Mouse (Mus musculus): ENCODE results near the gene Tubgcp2.

- TF ChIP-seq EP300 (IDR thresholded peaks at IDR 0.05; ENCODE audit: low read depth) (no peak), CTCF (IDR thresholded peaks at IDR 0.05; ENCODE audit: low read depth) (no peak)
These were observed 78.5 kb downstream of the Tubgcp2 start for GRCm38 (mm10) chr7:139957958-139958357.
